ENCODE assay signal across 16 mouse cellular contexts in the genomic region with DNA sequence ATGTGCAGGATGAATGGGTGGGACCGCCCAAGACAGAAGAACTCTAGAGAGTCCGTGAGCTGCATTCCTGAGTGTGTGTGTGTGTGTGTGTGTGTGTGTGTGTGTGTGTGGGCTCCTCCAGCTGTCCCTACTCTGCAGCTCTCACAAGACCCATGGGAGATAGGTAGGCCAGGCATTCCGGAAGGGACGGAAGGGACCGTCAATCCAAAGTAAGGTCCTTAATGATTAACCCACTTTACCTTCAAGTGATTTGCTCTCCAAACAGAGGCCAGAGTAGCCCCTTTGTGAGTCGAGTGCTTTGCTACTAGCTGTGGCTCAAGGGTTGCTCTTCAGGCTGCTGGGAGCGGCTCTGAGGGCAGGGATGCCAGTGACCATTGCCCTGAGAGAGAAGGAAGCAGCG. TPM values are rescaled to one million over a fixed set of nuclear protein-coding genes. Genes with fewer than 3 reads are reported as not detected.
DNase-seq lines count a peak whose midpoint lies in the region; ATAC-seq and TF ChIP-seq lines count a peak whose summit lies in the region.
"Had no signal": no experiment of that assay in that cellular context is flagged by ENCODE, and none has a peak within 500 bp of the region (broad histone marks: within the 10 kb centered on the region; RNA-seq: fewer than 3 reads in every experiment).

No protein-coding gene starts in this region.

- peaks cover 12% of the 10 kb centered on the region for H3K4me1 ChIP-seq in intestine, embryonic 14.5 days (replicated peaks; ENCODE audit: control insufficient read depth, insufficient read depth, low read length)
- H3K4me1 ChIP-seq in intestine, postnatal 0 days (replicated peaks; ENCODE audit: control insufficient read depth, insufficient read depth, low read length): peaks cover 14% of the 10 kb centered on the region
- peaks cover 2% of the 10 kb centered on the region; the same call in 1 of the 2 replicates for H3K4me1 ChIP-seq in heart, adult 2 months (ENCODE audit: control insufficient read depth, insufficient read depth, low read length)

- TF ChIP-seq CTCF in intestine, postnatal 0 days (IDR thresholded peaks at IDR 0.05; ENCODE audit: low read depth): no peak
- no peak for TF ChIP-seq CTCF in heart, adult 2 months (IDR thresholded peaks at IDR 0.05)

- TF ChIP-seq EP300 in heart, adult 2 months (IDR thresholded peaks at IDR 0.05; ENCODE audit: insufficient read depth, low read depth, low read length): no peak

- no peak for TF ChIP-seq POLR2A in heart, adult 2 months (IDR thresholded peaks at IDR 0.05; ENCODE audit: insufficient read depth, low read depth, low read length)

- peak overlapping the region; percentile 70 for H3K27ac ChIP-seq in intestine, embryonic 14.5 days (ENCODE audit: low read depth)
- H3K27ac ChIP-seq in intestine, postnatal 0 days (ENCODE audit: low read depth, low read length): no peak overlapping the region
- H3K27ac ChIP-seq in heart, adult 2 months: no peak overlapping the region
- H3K27ac ChIP-seq: midbrain, embryonic 15.5 days had no signal

- ATAC-seq in intestine, embryonic 14.5 days (replicated peaks; ENCODE audit: low FRiP score, low TSS enrichment, low read depth): peak; percentile 72
- 0 out of 2 replicates have a peak, but pooled peaks have one; percentile 29 for ATAC-seq in intestine, postnatal 0 days
- ATAC-seq: activated CD4-positive, CD25-positive, alpha-beta regulatory T cell, adult 4 months; CD4-positive, CD25-positive, alpha-beta regulatory T cell, adult 4 months; midbrain, embryonic 15.5 days had no signal

- no peak overlapping the region for H3K9ac ChIP-seq in intestine, embryonic 14.5 days (ENCODE audit: low read length)
- no peak overlapping the region for H3K9ac ChIP-seq in intestine, postnatal 0 days (ENCODE audit: low read depth, low read length)
- no peak overlapping the region for H3K9ac ChIP-seq in heart, adult 2 months (ENCODE audit: low read depth, low read length)
- H3K9ac ChIP-seq: liver, postnatal 0 days; midbrain, embryonic 15.5 days had no signal

- no peak overlapping the region for H3K4me2 ChIP-seq in intestine, embryonic 14.5 days (ENCODE audit: low read length)
- no peak overlapping the region for H3K4me2 ChIP-seq in intestine, postnatal 0 days (replicated peaks; ENCODE audit: low read depth)
- H3K4me2 ChIP-seq: midbrain, embryonic 15.5 days had no signal

- H3K9me3 ChIP-seq in intestine, embryonic 14.5 days (ENCODE audit: control insufficient read depth, low read length): no peaks in the 10 kb centered on the region
- no peaks in the 10 kb centered on the region for H3K9me3 ChIP-seq in intestine, postnatal 0 days (ENCODE audit: control insufficient read depth)
- H3K9me3 ChIP-seq: midbrain, embryonic 15.5 days had no signal

- no peaks in the 10 kb centered on the region for H3K79me2 ChIP-seq in heart, adult 2 months (replicated peaks; ENCODE audit: control insufficient read depth, insufficient read depth, low read length)

- H3K36me3 ChIP-seq in intestine, embryonic 14.5 days (ENCODE audit: control insufficient read depth, insufficient read depth, low read length): peaks cover 21% of the 10 kb centered on the region
- H3K36me3 ChIP-seq in intestine, postnatal 0 days (ENCODE audit: control insufficient read depth, insufficient read depth): peaks cover 4% of the 10 kb centered on the region; the same call in 1 of the 2 replicates
- no peaks in the 10 kb centered on the region for H3K36me3 ChIP-seq in heart, adult 2 months (ENCODE audit: control insufficient read depth, insufficient read depth, low read length)
- H3K36me3 ChIP-seq: midbrain, embryonic 15.5 days had no signal

- DNase-seq in intestine, embryonic 14.5 days (ENCODE audit: low spot score): peak; percentile 72
- peak; percentile 37 to 56 for DNase-seq in kidney, postnatal 36 days
- DNase-seq in lung, postnatal 14 days: peak; percentile 55
- no peak for DNase-seq in c-Kit-positive CD71-positive TER-119-positive erythroid progenitor cells, embryonic 14.5 days (ENCODE audit: low spot score)
- no peak for DNase-seq in urinary bladder, postnatal 25 days (ENCODE audit: low spot score)
- DNase-seq in heart, adult 2 months: no peak
- no peak for DNase-seq in testis, postnatal 10 days (ENCODE audit: low spot score)
- DNase-seq: cerebellum, adult 2 months; thymus, postnatal 4 days had no signal

- H3K27me3 ChIP-seq in intestine, embryonic 14.5 days (replicated peaks; ENCODE audit: control insufficient read depth, insufficient read depth, low read length): no peaks in the 10 kb centered on the region
- H3K27me3 ChIP-seq in intestine, postnatal 0 days (replicated peaks; ENCODE audit: control insufficient read depth, insufficient read depth, low read length): no peaks in the 10 kb centered on the region
- no peaks in the 10 kb centered on the region for H3K27me3 ChIP-seq in heart, adult 2 months (ENCODE audit: control insufficient read depth, insufficient read depth, low read length)
- H3K27me3 ChIP-seq: midbrain, embryonic 15.5 days had no signal

- H3K4me3 ChIP-seq in intestine, embryonic 14.5 days (ENCODE audit: low read depth, low read length): no peak overlapping the region
- H3K4me3 ChIP-seq in intestine, postnatal 0 days (ENCODE audit: low read depth, low read length): no peak overlapping the region
- H3K4me3 ChIP-seq in heart, adult 2 months: no peak overlapping the region
- H3K4me3 ChIP-seq: erythroblast, embryonic 14.5 days; midbrain, embryonic 15.5 days had no signal

- 44% methylated on average over 8 of the region's 8 CpGs for WGBS in intestine, embryonic 14.5 days
- WGBS in intestine, postnatal 0 days: 36% methylated on average over 8 of the region's 8 CpGs
- 86% methylated on average over 8 of the region's 8 CpGs for WGBS in heart, adult 2 months

- intact Hi-C loops in heart, adult 2 months (cut with DNase I): no loop called here

RNA-seq across cellular contexts. Expression of gene Mrc2, which starts 59.7 kb away (rescaled TPM):
- polyA plus RNA-seq in intestine, embryonic 14.5 days (2014; fragmentation: Nextera tagmentation; extraction: Ambion mirVana): 8.7 and 8.8 TPM in 2 replicates
- 1.7 TPM in 2 replicates for polyA plus RNA-seq in intestine, postnatal 0 days (2015; fragmentation: Nextera tagmentation; extraction: Ambion mirVana)
- total RNA-seq in heart, adult 2 months (2021): 10 to 100 TPM; 13.9 to 17.5 TPM
- polyA plus RNA-seq in heart, adult 2 months (2012; rRNA removed): 11.2 and 14.5 TPM in 2 replicates
- total RNA-seq: hematopoietic stem cell, adult 5-6 weeks had no signal
- polyA plus RNA-seq: activated CD4-positive, CD25-positive, alpha-beta regulatory T cell, adult 4 months; CD4-positive, CD25-positive, alpha-beta regulatory T cell, adult 4 months had no signal

Comparison
In these comparisons a context has a peak if more than half of its experiments do, and no peak if none do; other contexts are left out.
1. DNase-seq: peak in intestine, embryonic 14.5 days (single experiment), kidney, postnatal 36 days (2 of 2) and lung, postnatal 14 days (single experiment); none in c-Kit-positive CD71-positive TER-119-positive erythroid progenitor cells, embryonic 14.5 days (single experiment), urinary bladder, postnatal 25 days (single experiment), heart, adult 2 months (0 of 2) and testis, postnatal 10 days (single experiment).